Mouse (Mus musculus): Measurements from ENCODE around the gene 4930595D18Rik. TPM values are rescaled to one million over a fixed set of nuclear protein-coding genes. Genes with fewer than 3 reads are reported as not detected.

The 4930595D18Rik gene
- not detected in 2 replicates for polyA plus RNA-seq (2012; rRNA removed)

GRCm38 (mm10) chr12:111184476-111184875, at the start of gene 4930595D18Rik:
Gene 4930595D18Rik, minus strand, starts transcription at chr12:111184491.
- Histone ChIP-seq H3K4me3 (ENCODE audit: control insufficient read depth, insufficient read depth, low read length) (no peak within 1 kb of the TSS), H3K36me3 (ENCODE audit: control insufficient read depth, insufficient read depth, low read length) (no peaks in the 10 kb centered on the region), H3K27ac (ENCODE audit: control insufficient read depth, insufficient read depth, low read length) (no peak within 1 kb of the TSS), H3K4me1 (replicated peaks; ENCODE audit: control insufficient read depth, insufficient read depth, low read length) (no peaks in the 10 kb centered on the region; the same call in 1 of the 2 replicates), H3K27me3 (ENCODE audit: control insufficient read depth, insufficient read depth, low read length) (no peaks in the 10 kb centered on the region)
- no peak for DNase-seq
- 89% methylated on average over 5 of the region's 5 CpGs for WGBS
- no peak for TF ChIP-seq POLR2A (IDR thresholded peaks at IDR 0.05; ENCODE audit: control insufficient read depth, extremely low read depth, insufficient read depth, low read length, poor library complexity)
- no peak for TF ChIP-seq CTCF (IDR thresholded peaks at IDR 0.05; ENCODE audit: borderline replicate concordance, control insufficient read depth, extremely low read depth, insufficient read depth, low read length, poor library complexity)

DNA sequence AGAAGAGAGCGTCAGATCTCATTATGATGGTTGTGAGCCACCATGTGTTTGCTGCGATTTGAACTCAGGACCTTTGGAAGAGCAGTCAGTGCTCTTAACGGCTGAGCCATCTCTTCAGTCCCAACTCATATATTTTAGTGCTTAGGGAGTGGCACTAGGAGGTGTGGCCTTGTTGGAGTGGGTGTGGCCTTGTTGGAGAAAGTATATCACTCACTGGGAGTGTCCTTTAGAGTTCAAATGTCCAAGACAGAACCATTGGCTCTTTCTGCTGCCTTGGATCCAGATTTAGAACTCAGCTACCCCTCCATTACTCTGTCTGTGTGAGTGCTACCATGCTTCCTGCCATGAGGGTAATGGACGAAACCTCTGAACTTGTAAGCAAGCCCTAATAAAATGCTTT, 49.5 kb upstream of the 4930595D18Rik start:
- no peak overlapping the region for H3K4me3 ChIP-seq (ENCODE audit: control insufficient read depth, insufficient read depth, low read length)
- H3K27me3 ChIP-seq (ENCODE audit: control insufficient read depth, insufficient read depth, low read length) = no peaks in the 10 kb centered on the region
- no peaks in the 10 kb centered on the region for H3K36me3 ChIP-seq (ENCODE audit: control insufficient read depth, insufficient read depth, low read length)
- no peak for DNase-seq
- H3K4me1 ChIP-seq (replicated peaks; ENCODE audit: control insufficient read depth, insufficient read depth, low read length) = peaks cover 7% of the 10 kb centered on the region
- H3K27ac ChIP-seq (ENCODE audit: control insufficient read depth, insufficient read depth, low read length) = no peak overlapping the region
- TF ChIP-seq CTCF (IDR thresholded peaks at IDR 0.05; ENCODE audit: borderline replicate concordance, control insufficient read depth, extremely low read depth, insufficient read depth, low read length, poor library complexity) (no peak), POLR2A (IDR thresholded peaks at IDR 0.05; ENCODE audit: control insufficient read depth, extremely low read depth, insufficient read depth, low read length, poor library complexity) (no peak)
- 95% methylated on average over 4 of the region's 4 CpGs for WGBS

DNA sequence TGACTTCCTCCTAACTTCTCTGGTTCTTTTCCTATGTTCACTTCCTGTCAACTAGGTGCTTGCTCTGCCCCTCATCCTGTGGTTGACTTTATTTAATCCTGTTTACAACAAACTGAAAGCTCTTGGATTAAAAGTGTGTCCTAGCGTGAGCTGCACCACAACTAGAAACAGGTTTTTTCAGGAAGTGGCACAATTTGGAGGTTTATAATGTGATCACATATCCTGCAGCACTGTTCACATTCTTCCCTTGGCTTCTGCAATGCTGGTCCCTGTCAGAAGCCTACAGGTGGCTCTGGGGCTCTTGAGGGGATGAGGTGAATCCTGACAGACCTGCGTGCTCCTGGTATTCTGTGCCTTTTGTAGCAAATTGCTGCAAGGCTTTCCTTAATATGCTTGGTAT, 46.5 kb upstream of the 4930595D18Rik start:
- TF ChIP-seq CTCF (IDR thresholded peaks at IDR 0.05; ENCODE audit: borderline replicate concordance, control insufficient read depth, extremely low read depth, insufficient read depth, low read length, poor library complexity) (no peak), POLR2A (IDR thresholded peaks at IDR 0.05; ENCODE audit: control insufficient read depth, extremely low read depth, insufficient read depth, low read length, poor library complexity) (no peak)
- Histone ChIP-seq H3K36me3 (ENCODE audit: control insufficient read depth, insufficient read depth, low read length) (no peaks in the 10 kb centered on the region), H3K4me3 (ENCODE audit: control insufficient read depth, insufficient read depth, low read length) (no peak overlapping the region), H3K27ac (ENCODE audit: control insufficient read depth, insufficient read depth, low read length) (no peak overlapping the region), H3K27me3 (ENCODE audit: control insufficient read depth, insufficient read depth, low read length) (no peaks in the 10 kb centered on the region), H3K4me1 (replicated peaks; ENCODE audit: control insufficient read depth, insufficient read depth, low read length) (peaks cover 12% of the 10 kb centered on the region)
- WGBS = 72% methylated on average over 2 of the region's 2 CpGs
- DNase-seq = no peak

DNA sequence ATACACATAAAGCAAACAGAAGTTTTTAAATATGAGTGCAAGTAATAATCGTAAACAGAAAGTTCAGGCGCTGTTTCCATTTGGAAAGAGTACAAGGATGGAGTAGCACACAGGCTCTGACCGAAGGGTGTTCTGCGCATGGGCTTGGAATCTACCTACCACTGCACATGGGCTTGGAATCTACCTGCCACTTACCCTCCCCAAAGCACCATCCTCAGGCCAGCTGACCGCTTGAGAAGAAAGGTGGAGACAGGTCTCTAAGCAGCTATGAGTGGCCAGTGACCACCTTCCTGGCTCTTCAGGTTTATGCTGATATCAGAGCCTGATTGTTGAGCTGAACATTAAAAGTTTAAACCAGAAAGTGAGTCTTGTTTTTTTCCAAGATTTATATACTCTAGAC, 44.2 kb upstream of the 4930595D18Rik start:
- no peaks in the 10 kb centered on the region for H3K27me3 ChIP-seq (ENCODE audit: control insufficient read depth, insufficient read depth, low read length)
- H3K4me1 ChIP-seq (replicated peaks; ENCODE audit: control insufficient read depth, insufficient read depth, low read length) = peaks cover 27% of the 10 kb centered on the region
- 98% methylated on average over 5 of the region's 5 CpGs for WGBS
- no peak for DNase-seq
- no peak overlapping the region for H3K27ac ChIP-seq (ENCODE audit: control insufficient read depth, insufficient read depth, low read length)
- no peaks in the 10 kb centered on the region for H3K36me3 ChIP-seq (ENCODE audit: control insufficient read depth, insufficient read depth, low read length)
- H3K4me3 ChIP-seq (ENCODE audit: control insufficient read depth, insufficient read depth, low read length) = no peak overlapping the region
- TF ChIP-seq CTCF (IDR thresholded peaks at IDR 0.05; ENCODE audit: borderline replicate concordance, control insufficient read depth, extremely low read depth, insufficient read depth, low read length, poor library complexity) (no peak), POLR2A (IDR thresholded peaks at IDR 0.05; ENCODE audit: control insufficient read depth, extremely low read depth, insufficient read depth, low read length, poor library complexity) (no peak)

DNA sequence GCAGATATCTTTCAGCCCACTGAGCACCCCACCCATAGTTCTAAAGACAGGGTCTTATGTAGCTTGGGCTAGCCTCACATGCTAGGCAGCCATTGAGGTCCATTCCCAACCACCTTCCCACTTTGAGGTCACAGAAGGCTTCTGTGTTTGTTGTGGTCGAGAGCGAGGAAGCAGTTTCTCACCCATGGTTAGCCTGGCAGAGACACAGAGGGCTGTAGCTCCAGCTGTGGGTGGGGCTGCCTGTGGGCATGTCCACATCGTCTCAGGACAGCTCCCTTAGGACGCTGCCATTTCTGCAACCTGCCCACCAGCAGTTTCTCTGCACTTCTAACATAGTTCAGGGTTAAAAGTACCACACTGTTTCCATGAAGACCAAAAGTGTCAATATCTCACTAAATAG, 43.1 kb upstream of the 4930595D18Rik start:
- no peak overlapping the region for H3K27ac ChIP-seq (ENCODE audit: control insufficient read depth, insufficient read depth, low read length)
- H3K27me3 ChIP-seq (ENCODE audit: control insufficient read depth, insufficient read depth, low read length) = no peaks in the 10 kb centered on the region
- DNase-seq = no peak
- TF ChIP-seq POLR2A (IDR thresholded peaks at IDR 0.05; ENCODE audit: control insufficient read depth, extremely low read depth, insufficient read depth, low read length, poor library complexity) (no peak), CTCF (IDR thresholded peaks at IDR 0.05; ENCODE audit: borderline replicate concordance, control insufficient read depth, extremely low read depth, insufficient read depth, low read length, poor library complexity) (no peak)
- no peak overlapping the region for H3K4me3 ChIP-seq (ENCODE audit: control insufficient read depth, insufficient read depth, low read length)
- peaks cover 27% of the 10 kb centered on the region for H3K4me1 ChIP-seq (replicated peaks; ENCODE audit: control insufficient read depth, insufficient read depth, low read length)
- no peaks in the 10 kb centered on the region for H3K36me3 ChIP-seq (ENCODE audit: control insufficient read depth, insufficient read depth, low read length)
- 14% methylated on average over 4 of the region's 4 CpGs for WGBS

GRCm38 (mm10) chr12:111225197-111225780, 41.0 kb upstream of the 4930595D18Rik start:
- H3K36me3 ChIP-seq (ENCODE audit: control insufficient read depth, insufficient read depth, low read length) = peaks cover 7% of the 10 kb centered on the region; the same call in 1 of the 2 replicates
- WGBS = 55% methylated on average over 10 of the region's 10 CpGs

More at GRCm38 (mm10) chr12:111225197-111225780, 41.0 kb upstream of the 4930595D18Rik start:
- H3K4me1 ChIP-seq (replicated peaks; ENCODE audit: control insufficient read depth, insufficient read depth, low read length) = peaks cover 27% of the 10 kb centered on the region
- no peaks in the 10 kb centered on the region for H3K27me3 ChIP-seq (ENCODE audit: control insufficient read depth, insufficient read depth, low read length)
- TF ChIP-seq CTCF (IDR thresholded peaks at IDR 0.05; ENCODE audit: borderline replicate concordance, control insufficient read depth, extremely low read depth, insufficient read depth, low read length, poor library complexity) = no peak
- TF ChIP-seq POLR2A (IDR thresholded peaks at IDR 0.05; ENCODE audit: control insufficient read depth, extremely low read depth, insufficient read depth, low read length, poor library complexity) = no peak
- no peak for DNase-seq
- H3K4me3 ChIP-seq (ENCODE audit: control insufficient read depth, insufficient read depth, low read length) = no peak overlapping the region
- no peak overlapping the region for H3K27ac ChIP-seq (ENCODE audit: control insufficient read depth, insufficient read depth, low read length)

Data from thymus, adult 2 months (tissue).